Mouse (Mus musculus) ovary, adult 18-20 months (tissue): Measurements from ENCODE around the gene Best3.
A peak's percentile ranks its signal among the peaks of the same experiment; 100 is the strongest.

ENCODE experiments used
- DNase-seq: peaks from one replicate; pipeline ENCODE4 v3.0.0; 2022; ENCODE audit warnings: low spot score, mixed read lengths

Gene Best3

DNA sequence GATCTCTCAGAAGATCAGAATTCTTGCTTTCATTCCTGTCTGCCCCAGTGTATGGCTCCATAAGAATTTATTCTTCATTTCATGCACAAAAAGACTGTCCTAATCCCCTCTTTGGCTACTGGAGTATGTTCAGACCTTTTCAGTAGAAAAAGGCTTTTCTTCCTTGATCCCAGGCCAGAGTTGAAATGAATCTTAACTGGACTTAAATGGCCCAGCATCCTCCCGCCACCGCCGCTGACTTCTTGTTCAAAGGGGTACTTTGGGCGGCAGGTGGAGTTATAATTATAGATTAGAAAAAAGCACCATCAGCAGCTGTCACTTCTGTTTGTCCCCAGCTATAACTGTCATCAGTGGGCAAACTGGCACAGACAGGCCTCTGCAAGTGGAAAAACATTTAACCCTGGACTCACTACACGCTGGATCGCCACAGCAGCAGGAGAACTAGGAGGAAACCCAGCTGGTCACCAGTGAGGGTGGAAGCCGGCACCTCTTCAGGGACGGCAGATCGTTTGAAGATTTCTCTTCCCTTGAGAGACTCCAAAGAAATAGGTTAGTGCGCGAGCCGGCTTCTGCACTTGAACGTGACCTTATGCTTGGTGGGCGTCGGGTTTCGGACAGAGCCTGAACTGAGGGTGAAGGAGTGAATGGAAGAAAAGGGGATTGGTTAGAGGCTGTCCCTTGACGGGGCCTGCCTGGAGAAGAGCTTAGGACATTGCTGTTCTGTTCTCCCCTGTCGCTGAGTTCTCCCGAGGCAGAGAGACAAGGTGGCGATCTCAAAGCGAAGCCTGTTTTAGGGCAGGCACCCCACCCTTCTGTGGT is at the start of gene Best3:
Best3 (plus strand) TSS at position 51 of the 819 bp plus-strand sequence.
- no peak for DNase-seq

GRCm38 (mm10) chr10:116943025-116943424 is 43.1 kb upstream of the Best3 start:
- DNase-seq = no peak

GRCm38 (mm10) chr10:116944144-116944543 is 42.0 kb upstream of the Best3 start:
- no peak for DNase-seq

- no peak for DNase-seq
Measured at GRCm38 (mm10) chr10:116944940-116945339, 41.2 kb upstream of the Best3 start.

DNA sequence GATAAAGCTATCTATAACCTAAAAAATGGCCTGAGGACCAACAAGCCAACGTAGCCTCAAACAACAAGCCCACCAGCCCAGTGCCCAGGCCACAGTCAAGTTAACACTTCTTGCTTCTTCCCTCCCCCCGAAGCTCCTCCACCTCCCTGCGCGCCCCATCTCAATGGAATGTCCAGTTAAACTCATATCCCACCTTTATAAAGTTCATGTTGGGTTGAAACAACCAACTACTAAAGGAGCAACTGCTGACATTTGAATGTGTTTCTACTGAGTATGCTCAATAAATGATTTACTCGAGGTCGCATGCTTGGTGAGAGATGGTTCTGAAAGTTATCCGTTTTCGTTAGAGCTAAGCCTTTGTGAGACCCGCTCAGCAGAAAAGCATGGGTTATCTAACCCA is 37.7 kb upstream of the Best3 start:
- no peak for DNase-seq

GRCm38 (mm10) chr10:116949111-116950008 is 36.8 kb upstream of the Best3 start:
- DNase-seq = no peak

- peak; percentile 78 for DNase-seq
Measured at GRCm38 (mm10) chr10:116950009-116950769, 35.9 kb upstream of the Best3 start, which contains the start of gene Rab3ip. Gene Rab3ip, minus strand, starts transcription at chr10:116950769.

DNA sequence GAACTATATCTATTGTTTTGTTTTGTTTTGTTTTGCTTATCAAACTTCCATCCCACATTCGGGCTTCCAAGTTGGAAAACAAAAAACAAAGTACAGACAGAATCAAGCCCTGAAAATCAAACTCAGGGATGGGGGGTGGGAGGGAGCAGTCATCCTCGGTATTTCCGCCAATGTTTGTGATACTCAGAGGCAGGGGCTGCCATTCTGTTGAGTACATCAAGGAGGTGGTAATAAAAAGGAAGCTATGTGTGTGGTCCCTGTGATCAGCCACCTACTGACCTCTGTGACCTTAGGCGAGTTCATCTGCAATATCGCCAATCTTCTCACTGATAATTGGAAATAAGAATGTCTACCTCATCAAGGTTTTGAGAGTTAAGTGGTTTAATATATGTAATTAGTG is 35.2 kb upstream of the Best3 start:
- no peak for DNase-seq

DNA sequence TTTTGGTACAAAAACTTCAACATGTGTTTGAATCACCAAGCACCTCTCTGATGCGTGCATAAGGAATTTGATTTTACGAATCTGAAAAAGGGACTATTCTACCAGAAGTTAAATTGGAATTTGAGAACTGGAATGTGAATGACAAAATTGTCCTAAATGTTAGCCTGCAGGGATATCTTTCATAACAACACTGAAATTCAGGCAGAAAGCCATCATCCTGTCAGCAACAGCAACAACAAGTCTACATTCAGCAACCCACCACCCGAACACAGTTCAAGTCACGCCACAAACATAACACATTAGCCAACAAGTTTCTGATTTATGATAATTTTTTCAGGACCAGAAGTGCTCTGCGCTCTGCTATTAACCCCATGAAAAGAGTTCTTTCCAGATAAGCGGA is 30.9 kb upstream of the Best3 start:
- no peak for DNase-seq

DNA sequence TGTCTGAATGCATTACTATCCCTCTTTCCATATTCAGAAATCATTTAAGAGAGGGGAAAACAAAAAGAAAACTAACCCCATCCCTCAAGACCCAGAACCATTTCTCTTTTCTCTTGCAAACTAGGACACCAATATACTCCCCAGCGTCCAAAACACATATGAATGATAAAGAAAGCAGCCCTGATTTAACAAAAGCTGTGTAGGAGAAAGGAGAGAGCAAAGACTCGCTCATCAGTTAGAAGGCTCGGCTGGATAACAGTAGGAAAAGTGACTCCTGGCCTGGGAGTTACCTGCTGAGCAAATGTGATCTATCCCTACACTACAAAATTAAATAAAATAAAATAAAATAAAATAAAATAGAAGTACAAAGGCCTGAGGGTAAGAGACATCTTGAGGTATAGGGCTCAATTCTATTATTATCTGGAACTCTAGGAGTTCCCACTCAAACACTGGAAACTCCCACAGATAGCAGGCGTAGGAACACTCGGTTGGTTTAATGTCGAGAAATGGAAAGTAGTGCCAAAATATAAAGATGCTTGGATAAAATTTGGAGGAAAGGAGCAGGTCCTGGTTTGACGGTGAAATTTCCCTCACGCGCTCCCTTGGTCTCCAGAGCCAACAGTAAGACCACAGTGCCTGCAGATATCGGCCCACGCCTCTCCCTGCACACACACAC is 29.5 kb upstream of the Best3 start:
- DNase-seq = no peak

GRCm38 (mm10) chr10:116957867-116958551 is 28.1 kb upstream of the Best3 start:
- DNase-seq = no peak

DNA sequence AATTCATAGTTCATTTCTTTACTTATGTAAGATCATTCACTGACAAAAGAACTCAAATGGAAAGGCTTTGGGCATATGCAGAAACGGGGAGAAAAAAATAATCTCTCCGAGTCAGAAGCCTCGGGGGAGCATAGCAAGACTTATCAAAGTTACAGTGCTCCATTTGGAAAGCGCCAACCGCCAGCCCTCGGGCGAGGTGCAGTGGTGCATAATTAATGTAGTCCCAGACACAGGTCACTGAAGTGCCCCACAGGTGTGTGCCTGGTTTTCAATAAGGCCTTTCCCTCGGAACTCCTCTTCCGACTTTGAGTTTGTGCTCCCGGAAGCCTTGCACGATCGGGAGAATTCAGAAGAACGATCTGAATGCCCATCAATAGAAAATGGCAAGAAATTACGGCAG is 24.0 kb upstream of the Best3 start:
- DNase-seq = no peak

GRCm38 (mm10) chr10:116962803-116963202 is 23.3 kb upstream of the Best3 start:
- no peak for DNase-seq

GRCm38 (mm10) chr10:116964084-116964483 is 22.0 kb upstream of the Best3 start:
- no peak for DNase-seq

DNA sequence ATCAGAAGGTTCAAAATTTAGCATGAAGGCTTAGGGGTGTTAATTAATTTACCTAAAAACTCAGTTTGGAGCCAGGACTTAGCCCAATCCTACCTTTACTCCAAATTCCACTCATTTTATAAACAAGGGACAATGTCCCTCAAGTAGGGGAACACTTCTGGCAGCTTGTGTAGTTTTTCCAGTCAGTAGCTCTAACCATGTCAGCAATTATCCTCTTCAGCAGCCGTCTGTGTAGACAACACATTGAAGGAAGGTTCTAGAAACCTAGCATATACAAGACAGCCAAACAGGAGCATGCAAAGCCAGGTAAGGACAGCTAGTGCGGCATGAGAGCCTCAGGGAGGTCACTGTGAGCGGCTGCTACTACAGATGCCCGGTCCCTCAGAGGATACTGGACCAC is 21.5 kb upstream of the Best3 start:
- no peak for DNase-seq

- no peak for DNase-seq
Measured at GRCm38 (mm10) chr10:116965297-116965696, 20.8 kb upstream of the Best3 start.

- no peak for DNase-seq
Measured at GRCm38 (mm10) chr10:116966065-116966464, 20.0 kb upstream of the Best3 start.

- DNase-seq = no peak
Measured at GRCm38 (mm10) chr10:116968741-116969140, 17.4 kb upstream of the Best3 start.

DNA sequence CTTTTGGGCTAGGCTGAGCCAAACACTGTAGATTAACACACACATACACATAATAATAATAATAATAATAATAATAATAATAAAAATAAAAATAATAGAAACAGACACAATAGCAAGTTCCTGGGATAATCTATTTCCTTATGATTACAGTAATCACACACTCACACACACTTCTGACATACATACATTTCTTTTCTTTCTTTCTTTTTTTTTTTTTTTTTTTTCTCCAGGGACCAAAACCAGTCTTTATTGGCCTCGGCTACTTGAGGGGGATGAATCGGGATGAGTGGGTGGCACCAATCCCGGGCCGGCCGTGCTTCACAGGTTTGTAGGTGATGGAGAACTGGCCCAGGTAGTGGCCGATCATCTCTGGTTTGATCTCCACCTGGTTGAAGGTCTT is 13.6 kb upstream of the Best3 start, which contains the start of gene Gm10271:
Gm10271 (minus strand) TSS at position 101 of the 400 bp plus-strand sequence.
- no peak for DNase-seq

DNA sequence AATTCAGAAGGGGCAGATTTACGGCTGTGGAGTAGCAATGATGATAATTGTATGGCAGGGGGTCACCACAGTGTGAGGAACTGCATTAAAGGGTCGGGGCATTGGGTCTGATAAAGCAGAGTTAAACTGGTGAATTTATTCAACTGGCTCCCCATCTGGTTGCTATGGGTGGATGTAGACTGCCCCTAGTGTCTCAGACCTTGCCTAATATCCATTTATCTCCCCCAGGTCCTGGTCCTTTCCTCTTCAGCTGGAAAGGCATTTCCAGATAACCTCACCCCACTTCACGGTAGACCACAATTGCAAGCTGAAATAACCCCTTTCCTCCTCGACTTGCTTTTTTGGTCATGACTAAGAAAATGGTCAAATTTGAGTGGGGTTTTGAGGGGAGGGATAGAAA is 8.7 kb upstream of the Best3 start:
- DNase-seq = no peak

DNA sequence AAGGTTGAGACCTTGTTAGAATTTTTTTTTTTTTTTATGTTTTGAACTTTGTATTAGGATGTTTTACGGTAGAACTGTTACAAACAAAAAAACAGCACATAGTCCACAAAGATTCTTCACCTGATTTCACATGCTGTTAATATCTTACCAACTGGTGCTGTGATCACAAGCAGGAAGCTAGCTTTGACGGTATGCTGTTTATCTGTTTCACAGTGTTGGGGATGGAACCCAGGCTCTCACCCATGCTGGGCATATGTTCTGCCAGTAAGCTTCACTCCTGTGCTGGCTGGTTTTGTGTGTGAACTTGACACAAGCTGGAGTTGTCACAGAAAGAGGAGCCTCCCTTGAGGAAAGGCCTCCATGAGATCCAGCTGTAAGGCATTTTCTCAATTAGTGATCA is 8.3 kb upstream of the Best3 start:
- no peak for DNase-seq
